Mouse (Mus musculus) kidney, postnatal 10 days (tissue): ENCODE results near the gene Kcnab2.
A peak's percentile ranks its signal among the peaks of the same experiment; 100 is the strongest.

Experiments
- DNase-seq: peaks from one replicate; pipeline ENCODE4 v3.0.0; 2021; ENCODE audit warnings: mixed read lengths

Gene Kcnab2

DNA sequence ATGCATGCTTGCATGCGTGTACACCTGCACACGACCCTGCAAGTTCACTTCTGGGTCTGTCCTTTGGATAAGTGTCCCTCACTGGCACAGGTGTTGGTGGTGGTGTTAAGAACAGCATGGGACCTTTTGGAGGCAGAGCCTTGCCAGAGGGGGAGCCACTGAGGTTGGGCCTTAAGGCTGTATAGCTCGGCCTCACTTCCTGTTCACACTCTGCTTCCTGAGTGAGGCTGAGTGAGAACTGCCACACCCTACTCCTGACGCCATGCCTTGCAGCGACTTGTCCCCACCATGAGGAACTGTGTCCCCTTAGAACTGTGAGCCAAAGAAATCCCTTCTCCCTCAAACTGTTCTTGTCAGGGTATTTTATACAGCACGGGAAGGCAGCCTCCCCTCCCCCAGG is 26.3 kb downstream of the Kcnab2 start:
- no peak for DNase-seq

DNA sequence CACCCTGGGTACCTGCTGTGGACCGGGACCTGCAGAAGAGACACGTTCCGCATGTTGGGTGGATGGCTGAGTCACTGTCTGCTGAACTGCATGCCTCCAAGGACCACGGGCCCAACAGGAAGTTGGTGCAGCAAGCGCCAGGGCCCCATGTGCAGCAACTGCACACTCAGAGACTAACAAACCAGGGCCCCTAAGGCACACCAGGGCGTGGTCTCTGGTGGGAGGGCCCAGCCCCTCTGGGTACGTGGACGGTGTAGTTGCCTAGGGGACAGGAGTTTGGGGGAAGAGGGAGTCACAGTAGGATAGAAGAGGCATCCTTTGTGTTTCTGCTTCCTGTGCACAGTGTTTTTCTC is 29.0 kb downstream of the Kcnab2 start:
- DNase-seq, result no peak

DNA sequence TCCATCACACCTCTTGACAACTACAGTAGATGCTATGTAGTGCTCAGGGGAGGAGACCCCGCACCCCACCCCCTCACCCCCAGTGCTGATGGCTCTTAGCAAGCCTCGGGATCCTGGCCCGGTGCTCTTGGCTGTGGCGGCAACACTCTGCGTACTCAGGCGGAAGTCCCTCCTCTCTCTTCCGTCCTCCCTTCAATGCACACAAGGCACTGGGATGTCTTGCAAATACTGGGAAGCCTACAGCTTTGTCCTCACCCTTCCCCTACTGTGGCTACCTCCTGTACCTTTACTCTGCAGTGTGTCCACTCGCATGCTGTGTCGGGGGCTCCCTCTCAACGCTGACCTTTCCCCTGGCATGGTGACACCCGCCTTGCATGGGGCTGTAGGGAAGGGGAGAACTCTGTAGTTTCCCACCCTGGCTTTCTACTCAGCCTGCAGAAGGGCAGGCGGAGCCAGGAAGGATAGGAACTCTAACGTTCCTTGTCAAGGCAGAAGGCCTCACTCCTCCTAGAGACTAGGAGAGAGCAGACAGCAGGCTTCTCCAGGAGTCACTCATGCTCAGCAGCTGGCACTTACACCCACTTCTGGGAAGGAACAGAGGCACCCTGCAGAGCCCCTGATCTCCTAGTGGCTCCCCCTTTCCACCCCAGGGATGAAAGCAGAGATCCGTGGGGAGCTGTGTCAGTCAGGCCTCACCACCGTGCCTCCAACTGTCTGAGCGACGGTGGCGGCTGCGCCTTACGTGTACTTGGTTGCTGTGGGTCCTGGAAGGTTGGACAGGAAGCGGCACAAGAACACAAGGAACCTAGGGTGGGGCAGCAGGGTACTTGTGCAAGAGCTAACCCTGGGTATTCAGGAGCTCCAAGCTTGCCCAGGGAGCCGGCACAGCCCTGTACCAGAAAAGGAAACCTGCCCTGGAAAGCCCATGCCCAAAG is 29.7 kb downstream of the Kcnab2 start:
- DNase-seq, result no peak

DNA sequence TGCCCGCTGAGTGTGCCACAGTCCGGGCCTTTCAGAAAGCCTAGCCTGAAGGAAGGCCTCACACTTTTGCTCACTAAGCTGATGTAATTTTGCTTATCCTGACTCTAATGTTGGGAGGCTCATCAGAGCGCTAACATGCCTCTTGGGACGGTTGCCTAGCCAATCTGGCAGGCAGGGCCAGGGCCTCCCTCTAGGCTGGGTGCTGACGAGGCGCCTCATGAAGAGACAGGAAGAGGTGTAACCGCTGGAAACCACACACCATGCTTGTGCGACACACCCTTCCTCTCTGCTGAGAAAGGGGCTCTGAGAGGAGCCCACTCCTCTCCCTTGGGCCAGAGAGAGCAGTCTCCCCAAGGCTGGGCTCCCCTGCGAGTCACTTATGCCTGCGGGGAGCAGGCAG is 31.5 kb downstream of the Kcnab2 start:
- DNase-seq, result no peak

DNA sequence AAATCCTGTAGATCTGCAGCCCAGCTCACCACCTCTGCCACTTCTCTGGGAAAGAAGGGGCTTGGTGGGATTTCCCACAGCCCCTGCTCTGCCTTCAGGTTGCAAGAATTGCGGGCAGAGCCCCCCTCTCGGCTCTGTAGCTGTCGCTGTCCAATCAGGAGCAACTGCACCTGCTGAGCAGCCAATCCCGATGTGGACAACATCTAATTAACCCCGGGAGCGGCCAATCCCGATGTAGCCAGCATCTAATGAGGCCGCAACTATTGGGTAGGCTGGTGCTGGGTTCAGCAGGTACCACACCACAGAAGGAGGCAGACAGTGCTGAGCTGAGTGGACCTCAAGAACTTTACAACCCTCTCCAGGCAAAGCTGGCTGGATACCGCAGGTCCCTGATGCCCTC is 36.1 kb downstream of the Kcnab2 start:
- DNase-seq, result no peak

DNA sequence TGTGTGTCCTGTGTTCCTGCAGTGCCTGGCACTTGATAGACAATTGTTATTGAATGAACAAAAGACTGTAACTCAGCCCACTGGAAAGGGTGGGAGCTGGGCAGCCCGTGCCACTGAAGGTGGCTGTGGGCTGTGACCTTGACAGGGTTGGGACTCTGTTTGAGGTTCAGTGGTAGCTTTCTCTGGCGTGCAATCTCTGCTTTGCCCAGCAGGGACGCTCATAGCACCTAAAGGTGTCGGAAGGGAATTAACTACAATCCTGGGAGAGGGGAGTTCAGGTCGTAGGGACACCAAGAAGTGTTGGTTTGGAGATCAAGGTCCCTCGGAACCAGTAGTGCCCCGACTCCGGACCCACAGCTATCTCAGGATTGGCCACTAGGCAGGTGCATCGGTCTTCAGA is 36.8 kb downstream of the Kcnab2 start:
- DNase-seq, result peak; percentile 39

DNA sequence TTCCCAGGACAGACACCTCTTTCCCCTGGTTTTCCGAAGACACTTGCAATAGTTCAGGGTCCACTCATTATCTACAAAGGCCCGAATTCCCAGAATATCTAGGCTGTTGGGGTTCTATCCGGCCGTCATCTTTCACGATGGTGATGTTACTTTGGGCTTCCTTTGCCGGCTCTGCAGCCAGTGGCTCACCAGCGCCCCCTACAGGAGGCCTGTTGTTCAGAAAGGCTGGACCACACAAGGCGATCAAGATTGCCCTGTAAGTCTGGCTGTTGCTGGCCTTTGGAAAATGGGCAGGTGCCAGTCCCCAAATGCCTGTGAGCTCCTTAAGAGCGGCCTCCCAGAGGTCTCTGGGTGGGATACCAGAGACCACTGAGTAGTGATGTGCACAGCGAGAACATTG is 42.4 kb downstream of the Kcnab2 start:
- DNase-seq, result peak; percentile 89

DNA sequence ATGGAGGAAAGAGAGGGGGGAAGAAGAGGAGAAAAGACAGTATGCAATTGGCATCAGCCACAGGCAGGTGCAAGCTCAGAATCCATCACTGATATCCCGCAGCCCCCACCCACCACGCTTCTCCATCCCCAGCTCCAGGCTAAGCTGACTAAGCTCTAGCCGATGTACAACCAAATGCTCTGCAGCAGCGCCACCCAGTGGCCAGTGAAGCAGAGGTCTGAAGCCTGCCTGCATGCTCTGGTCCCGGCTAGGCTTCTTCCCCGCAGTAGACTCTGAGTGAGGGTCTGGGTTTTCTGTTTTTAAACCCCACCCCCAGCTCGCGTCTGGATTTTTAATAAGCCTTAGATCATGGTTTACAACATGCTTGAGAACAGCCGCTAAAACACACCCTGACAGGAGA is 42.8 kb downstream of the Kcnab2 start:
- DNase-seq, result peak; percentile 94

DNA sequence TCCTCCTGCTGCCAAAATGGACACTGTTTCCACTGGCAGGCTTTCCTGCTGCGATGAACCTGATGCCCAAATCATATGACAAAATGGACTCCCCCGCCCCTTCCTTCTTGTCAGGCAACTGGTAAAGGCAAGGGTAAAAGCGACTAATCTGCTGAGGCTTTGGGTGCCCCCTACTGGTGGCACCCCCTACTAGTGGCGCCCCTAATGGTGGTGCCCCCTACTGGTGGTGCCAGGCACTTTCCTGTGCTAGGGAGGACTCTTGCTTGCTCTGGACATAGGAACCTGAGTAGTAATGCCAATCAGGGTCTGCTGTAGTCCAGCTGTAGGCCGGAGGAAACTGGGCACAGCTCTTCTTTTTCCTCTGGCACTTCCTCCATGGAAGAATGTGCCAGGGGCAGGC is 45.4 kb downstream of the Kcnab2 start:
- peak; percentile 39 for DNase-seq

DNA sequence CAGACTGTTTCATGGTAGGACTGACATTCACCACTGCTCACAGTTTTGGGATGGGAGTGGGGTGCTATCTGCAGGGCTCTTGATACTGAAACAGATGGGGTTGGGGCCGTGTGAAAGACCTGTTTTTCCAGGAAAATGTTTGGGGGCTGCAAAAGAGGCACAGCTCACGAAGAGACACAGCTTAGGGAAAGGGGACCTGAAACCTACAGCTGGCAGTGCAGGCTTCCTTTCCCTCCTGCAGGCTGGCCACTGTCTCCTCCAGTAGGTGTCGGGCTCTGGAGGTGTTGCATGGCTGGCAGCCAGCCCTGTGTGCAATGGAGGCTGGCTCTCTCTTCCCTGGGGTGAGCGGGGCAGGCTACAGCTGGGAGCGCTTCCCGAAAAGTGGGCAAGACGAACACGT is 49.4 kb downstream of the Kcnab2 start:
- no peak for DNase-seq

DNA sequence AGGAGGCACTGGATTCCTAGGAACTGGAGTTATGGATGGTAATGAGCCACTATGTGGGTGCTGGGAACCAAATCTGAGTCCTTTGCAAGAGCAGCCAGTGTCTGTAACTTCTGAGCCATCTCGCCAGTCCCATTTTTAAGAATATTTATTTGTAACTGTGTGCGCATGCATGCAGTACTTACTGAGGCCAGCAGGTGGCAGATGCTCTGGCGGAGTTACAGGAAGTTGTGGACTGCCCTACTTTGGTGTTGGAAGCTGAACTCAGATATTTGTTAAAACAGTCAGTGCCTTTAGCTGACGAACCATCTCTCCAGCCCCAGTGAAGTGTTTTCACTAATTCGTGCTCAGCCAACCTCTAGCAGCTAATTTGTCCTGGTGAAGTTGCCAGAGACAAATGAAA is 52.7 kb downstream of the Kcnab2 start:
- DNase-seq, result peak; percentile 27

DNA sequence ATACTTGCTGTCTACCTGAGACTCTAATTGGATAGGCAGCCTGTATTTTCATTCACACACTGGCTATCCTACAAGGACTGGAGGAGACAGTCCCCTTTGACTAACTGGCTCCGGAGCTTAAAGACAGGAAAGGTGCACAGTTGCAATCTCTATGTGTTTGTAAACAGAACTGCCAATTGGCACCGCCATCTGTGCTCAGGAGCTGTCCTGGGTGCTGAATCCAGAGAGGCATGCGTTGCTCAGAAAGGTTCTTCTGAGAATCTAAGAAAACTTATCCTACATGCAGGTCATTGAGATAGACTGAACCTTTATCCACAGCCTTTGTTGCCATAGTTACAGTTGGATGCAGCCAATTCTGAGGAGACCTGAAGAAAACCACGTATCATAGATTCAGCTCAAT is 53.3 kb downstream of the Kcnab2 start:
- DNase-seq, result peak; percentile 79

DNA sequence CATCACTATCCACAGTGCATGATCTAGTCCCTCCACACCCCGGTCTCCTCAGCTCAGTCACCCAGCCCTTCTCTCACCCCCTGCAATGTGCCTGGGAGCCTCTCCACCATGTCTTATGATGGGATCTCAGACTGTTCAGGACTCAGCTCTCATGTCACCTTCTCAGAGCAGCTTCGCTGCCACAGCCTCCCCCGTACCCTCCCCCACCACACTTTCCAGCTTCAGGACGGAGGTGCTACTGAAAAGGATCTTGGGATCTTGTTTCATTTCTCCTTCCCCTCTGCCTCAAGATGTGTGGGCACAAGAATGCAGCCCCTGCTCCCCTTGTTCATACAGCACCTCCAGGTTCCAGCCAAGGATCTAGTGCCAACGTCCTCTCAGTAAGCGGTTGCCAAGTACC is 54.1 kb downstream of the Kcnab2 start:
- no peak for DNase-seq

DNA sequence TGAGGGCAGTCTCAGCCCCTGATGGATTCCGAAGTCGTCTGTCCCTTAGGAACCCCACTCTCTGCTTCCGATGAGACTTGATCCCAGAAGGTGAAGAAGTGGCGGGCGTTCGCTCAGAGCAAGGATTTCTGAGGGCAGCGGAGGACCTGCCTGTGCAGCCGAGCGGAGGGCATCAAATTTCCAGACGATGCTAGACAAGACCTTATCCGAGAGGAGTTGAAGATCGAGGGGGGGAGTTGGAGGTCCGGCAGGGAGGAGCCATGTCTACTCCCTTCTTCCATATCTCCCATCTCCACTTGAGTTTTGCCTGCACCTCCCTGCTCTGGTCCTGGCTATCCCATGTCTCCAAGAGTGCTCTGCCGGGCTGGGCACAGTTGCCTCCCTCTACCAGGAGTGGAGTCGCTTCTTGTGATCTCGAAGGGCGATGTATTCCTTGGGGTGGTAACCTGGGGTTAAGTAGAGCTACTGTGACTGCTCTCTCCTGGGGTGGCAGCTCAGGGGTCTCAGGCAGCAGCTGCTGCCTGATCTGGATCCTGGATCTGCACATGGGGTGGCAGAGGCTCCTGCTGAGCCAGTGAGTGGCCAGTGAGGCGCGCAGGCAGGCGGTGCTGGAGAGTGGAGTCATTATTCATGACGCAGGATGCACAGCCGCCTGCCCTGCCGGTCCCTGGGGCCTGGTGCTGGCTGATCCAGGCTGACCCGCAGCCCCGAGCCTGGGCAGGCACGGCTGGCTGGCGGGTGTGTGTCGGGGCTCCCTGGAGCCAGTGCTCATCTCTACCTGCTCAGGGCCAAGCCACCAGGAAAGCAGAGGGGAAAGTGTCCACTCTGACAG is 59.2 kb downstream of the Kcnab2 start:
- no peak for DNase-seq

DNA sequence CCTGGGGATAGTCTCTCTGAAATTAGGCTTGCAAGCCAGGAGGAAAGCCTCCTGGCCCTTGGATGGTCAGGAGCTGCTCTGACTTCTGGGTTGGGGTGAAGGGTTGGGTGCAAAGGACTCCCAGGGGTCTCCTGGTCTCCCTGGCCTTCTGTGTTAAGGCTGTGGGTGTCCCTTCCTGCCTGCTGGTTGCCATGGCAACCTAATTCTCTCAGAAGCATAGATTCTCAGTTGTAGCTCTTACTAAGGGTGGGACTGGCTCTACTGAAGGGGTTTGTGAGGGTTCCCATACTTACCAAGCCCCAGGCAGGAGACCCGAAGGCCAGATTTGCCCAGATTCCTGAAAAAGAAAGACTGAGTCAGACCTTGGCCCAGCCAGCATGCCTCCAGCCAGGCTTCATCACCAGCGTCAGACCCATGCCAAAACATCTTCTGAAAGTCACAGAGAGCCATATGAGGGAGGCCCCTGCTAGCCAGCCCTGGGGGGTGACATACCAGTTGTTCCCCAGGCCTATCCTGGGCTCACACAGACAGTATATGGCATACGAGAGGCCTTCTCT is 65.1 kb downstream of the Kcnab2 start:
- DNase-seq, result no peak

DNA sequence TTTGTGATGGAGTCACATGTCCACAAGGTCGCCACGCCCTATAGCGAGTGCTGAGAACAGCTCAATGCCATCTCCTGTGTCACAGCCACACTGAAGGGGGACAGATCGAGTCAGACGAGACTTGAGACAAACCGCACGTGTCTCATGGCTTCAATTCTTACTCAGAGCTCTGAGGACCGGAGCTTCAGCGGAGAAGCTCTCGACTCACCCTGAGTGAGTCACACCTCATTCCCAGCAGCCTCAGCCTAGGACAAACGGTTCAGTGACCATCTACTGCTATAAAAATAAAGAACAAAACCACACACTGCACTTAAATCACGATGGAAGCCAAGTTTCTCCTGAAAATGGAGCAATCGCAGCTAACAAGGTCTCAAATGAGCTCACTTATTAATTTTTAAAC is 66.7 kb downstream of the Kcnab2 start:
- DNase-seq, result no peak

DNA sequence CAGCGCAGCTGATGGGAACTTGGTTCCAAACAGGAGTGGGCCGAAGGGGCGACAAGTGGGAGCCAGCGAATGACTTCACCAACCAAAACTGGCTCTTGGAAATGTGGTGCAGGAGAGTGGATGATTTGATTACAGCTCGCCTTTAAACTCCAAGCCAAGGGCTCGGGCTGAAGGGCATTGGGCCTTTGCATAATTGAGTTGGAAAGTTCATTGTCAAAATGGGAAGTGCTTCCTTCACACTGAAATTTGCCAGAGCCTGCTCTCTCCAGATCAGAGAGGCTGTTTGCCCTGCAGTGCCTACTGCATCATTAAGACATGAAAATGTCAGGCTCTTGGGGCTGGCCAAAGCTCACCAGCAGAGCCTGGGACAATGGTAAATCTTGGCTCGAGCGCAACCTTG is 71.1 kb downstream of the Kcnab2 start:
- no peak for DNase-seq

DNA sequence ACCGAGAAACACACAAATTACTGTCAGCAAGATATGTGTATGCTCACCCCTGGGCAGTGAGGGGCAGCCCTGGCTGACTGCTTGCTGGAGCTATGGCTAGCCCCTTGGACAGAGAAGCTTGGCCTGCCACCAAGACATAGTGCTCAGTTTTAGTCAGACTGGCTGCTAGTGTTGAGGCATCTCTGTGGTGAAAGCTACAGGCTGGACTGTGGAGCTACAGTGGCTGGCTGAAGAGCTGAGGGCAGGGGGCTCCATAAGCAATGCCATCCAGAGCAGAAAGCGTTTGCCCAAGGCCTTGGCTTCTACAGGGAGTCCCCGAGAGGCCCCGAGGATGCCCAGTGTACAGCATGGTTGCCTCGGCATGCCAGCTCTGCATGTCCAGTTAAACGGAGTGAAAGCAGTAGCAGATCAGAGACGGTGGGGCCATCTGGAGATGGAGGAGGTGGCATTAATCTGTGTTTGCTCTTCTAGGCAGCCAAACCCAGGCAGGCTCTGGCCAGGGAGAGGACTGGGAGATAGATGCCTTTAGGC is 71.9 kb downstream of the Kcnab2 start:
- no peak for DNase-seq

DNA sequence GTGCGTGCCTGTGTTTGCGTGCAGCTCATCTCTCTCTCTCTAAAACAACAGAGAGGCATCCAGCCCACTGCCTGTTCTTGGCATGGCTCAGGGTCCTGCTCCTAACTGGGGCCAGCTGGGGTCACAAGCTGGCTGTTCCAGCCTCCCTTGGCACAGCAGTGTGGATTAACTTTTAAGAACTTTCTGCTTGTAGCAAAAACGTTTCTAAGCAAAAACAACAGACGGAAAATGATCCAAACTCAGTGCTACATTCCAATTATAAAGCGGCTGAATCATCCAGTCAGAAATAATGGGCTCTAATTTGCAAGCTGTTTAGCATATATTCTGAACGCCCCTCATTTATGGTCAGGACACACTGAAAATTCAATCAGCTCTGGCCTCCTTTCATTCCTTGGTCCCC is 72.5 kb downstream of the Kcnab2 start:
- DNase-seq, result no peak

DNA sequence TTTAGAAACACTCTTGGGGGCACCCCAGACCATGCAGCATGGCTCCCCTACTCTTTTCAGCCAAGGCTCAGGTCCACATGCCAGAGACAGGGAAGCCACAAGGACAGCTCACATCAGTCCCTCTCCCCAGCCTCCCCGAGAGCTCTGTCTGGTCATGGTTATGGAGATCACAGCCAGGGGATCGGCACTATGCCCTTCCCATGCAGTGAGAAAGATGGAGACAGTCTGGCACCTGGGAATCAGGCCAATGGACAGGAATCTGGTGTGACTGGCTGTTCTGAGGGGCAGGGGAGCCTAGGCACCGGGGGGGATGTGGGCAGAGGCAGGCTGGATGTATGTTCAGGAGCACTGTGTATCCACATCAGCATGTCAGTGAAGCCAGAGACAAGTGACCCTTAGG is 78.7 kb downstream of the Kcnab2 start:
- DNase-seq, result no peak

DNA sequence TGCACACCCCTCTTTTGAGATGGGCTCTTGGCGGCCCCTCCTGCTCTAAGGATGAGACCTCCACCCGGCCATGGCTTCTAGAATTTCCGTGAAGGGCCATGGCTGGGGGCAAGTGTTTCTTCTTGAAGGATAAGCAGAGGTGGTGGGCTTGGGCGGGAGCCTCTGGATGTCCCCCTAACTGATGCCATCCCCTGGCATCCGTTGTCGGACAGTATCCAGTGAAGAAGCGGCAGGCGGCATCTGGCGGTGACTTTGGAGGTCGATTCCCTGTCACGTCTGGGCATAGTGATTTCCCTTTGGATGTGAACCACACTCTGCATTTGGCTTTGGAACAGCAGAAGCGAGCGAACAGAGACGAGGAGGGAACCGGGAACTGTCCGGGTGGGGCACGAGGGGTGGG is 85.0 kb downstream of the Kcnab2 start:
- DNase-seq, result no peak

DNA sequence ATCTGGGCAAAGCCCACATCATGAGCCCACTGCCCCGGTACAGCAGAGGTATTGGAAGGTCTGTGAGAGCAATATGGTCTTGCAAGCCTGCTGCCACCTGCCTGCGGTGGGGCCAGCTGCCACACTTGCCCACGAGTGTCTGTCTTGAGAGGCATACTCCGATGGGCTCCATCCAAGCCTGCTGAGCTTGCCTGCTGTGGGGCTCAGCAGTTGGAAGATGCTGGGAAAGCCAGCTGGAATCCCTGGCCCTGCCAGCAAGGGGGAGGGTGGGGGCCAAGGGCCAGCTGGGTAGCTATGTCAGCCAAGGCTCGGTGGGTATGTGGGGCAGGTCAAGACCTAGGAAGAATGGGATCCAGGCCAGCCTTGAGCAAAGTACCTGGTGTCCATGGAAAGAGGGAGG is 85.5 kb downstream of the Kcnab2 start:
- no peak for DNase-seq

DNA sequence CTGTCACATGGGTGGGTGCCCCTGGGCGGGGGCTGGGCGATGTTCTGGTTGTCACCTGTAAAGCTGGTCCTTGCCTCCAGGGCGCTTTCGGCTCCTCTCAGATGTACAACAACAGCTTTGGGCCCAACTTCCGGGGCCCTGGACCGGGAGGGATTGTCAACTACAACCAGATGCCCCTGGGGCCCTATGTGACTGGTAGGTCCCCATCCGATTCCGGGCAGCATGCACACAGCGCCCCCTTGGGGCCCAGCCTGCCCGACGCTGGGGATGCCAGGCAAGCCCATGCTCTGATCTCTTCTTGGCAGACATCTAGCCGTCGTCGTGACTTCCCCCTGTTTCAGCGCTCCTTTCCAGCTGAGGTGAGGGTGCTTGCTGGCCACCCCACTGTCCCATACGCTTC is 92.0 kb downstream of the Kcnab2 start:
- no peak for DNase-seq
